Mouse (Mus musculus) thymus, adult 2 months (tissue): ENCODE data around the gene Arid1a.

ENCODE experiments used
- CTCF ChIP-seq: fragments of 200-500 bp; IDR thresholded peaks from 2 replicates; pipeline ENCODE4 v1.5.1; 2012; ENCODE audit warnings: mild to moderate bottlenecking, control low read depth, low read length, moderate library complexity, borderline replicate concordance; ENCODE audit not compliant: control insufficient read depth, poor library complexity, insufficient read depth; ENCODE audit errors: extremely low read depth
- POLR2A ChIP-seq: fragments of 200-500 bp; IDR thresholded peaks from 2 replicates; pipeline ENCODE4 v1.6.1; 2012; ENCODE audit warnings: mild to moderate bottlenecking, low read length, control low read depth, moderate library complexity; ENCODE audit not compliant: control insufficient read depth, poor library complexity, insufficient read depth; ENCODE audit errors: extremely low read depth

GRCm38 (mm10) chr4:133652746-133653145 lies 103.8 kb downstream of the Arid1a start:
- TF ChIP-seq CTCF (no peak), POLR2A (no peak)
